Mouse (Mus musculus) testis, adult 2 months (tissue): Measurements from ENCODE around the gene Fam198a.

Source experiments
- CTCF ChIP-seq: fragments of 200-500 bp; IDR thresholded peaks from 2 replicates; pipeline ENCODE4 v1.5.1; 2012; ENCODE audit warnings: low read depth, mild to moderate bottlenecking, inconsistent platforms, low read length, moderate library complexity; ENCODE audit not compliant: control insufficient read depth, insufficient read depth, insufficient replicate concordance
- POLR2A ChIP-seq: fragments of 200-500 bp; IDR thresholded peaks from 2 replicates; pipeline ENCODE4 v1.6.1; 2012; ENCODE audit warnings: low read depth, mild to moderate bottlenecking, inconsistent platforms, low read length, moderate library complexity; ENCODE audit not compliant: control insufficient read depth

DNA sequence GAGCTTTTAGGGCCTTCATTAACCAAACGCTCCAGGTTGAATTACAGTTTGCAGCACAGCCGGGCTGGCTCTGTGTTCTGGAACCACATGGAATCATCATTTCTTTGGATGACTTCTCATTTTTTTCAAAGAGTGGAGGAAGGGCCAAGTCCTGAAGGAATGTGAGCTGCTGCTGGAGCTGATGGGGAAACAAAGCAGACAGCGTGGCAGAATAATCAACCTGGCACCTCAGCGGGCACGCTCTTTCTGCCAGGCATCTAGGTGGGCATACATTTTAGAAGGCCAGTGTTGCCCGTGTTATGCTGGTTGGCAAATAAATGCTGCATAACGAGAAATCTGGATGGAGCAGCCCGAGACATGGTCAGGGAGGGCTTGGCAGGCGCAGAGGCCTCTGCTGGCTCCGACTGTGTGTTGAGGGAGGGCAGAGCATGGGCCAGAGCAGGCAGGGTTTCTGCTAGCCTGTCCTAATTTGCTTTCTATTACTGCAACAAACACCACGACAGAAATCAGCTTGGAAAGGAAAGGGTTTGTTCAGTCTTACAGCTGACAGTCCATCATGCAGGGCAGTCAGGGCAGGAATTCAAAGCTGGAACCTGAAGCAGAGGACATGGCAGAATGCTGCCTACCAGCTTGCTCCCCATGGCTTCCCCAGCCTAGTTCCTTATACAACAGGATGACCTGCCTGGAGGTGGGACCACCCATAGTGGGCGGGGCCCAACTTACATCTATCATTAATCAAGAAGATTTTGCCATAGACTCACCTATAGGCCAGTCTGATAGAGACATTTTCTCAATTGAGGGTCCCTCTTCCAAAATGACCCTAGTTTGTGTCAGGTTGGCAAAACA is 23.6 kb downstream of the Fam198a start:
- no peak for TF ChIP-seq CTCF
- no peak for TF ChIP-seq POLR2A
